Mouse (Mus musculus): ENCODE data around the gene Tbc1d17. TPM values are rescaled to one million over a fixed set of nuclear protein-coding genes. Genes with fewer than 3 reads are reported as not detected.
"Not testable (repeated sequence)": the region's sequence is repeated elsewhere in the genome, so short reads cannot be mapped to it uniquely, and the experiment has no call there.

Tbc1d17 gene
- 10 to 100 TPM; 51.0 to 72.6 TPM for total RNA-seq (2021)
- polyA plus RNA-seq (2012; rRNA removed): 180 and 223 TPM in 2 replicates
- long read RNA-seq, full-length matches to known transcripts: 81 of 99 reads
- long read RNA-seq, partial matches to known transcripts: 6 of 99 reads
- long read RNA-seq, other reads (novel, unspliced or antisense): 12 of 99 reads

GRCm38 (mm10) chr7:44848561-44849415 is at the start of gene Tbc1d17, which contains the start of gene Akt1s1:
Gene Tbc1d17, minus strand, starts transcription at chr7:44849079.
Gene Akt1s1, plus strand, starts transcription at chr7:44848991.
- peak; percentile 100 for DNase-seq

GRCm38 (mm10) chr7:44898607-44899006 is 49.7 kb upstream of the Tbc1d17 start:
- peak; percentile 79 for DNase-seq

- no peak for DNase-seq
Observed at GRCm38 (mm10) chr7:44896499-44896898, 47.6 kb upstream of the Tbc1d17 start.

- peak; percentile 93 for DNase-seq
Observed at GRCm38 (mm10) chr7:44895593-44896434, 46.9 kb upstream of the Tbc1d17 start, which contains the start of gene Fuz. Gene Fuz, plus strand, starts transcription at chr7:44896079.

GRCm38 (mm10) chr7:44895206-44895592 is 46.3 kb upstream of the Tbc1d17 start:
- no peak for DNase-seq

- DNase-seq: no peak
Observed at GRCm38 (mm10) chr7:44894175-44894574, 45.3 kb upstream of the Tbc1d17 start.

GRCm38 (mm10) chr7:44893197-44893596 is 44.3 kb upstream of the Tbc1d17 start:
- no peak for DNase-seq

- peak; percentile 92 for DNase-seq
Observed at GRCm38 (mm10) chr7:44892276-44892921, 43.5 kb upstream of the Tbc1d17 start, which contains the start of gene Med25. Gene Med25, minus strand, starts transcription at chr7:44892712.

GRCm38 (mm10) chr7:44891611-44892010 is 42.7 kb upstream of the Tbc1d17 start:
- no peak for DNase-seq

GRCm38 (mm10) chr7:44890737-44891136 is 41.9 kb upstream of the Tbc1d17 start:
- DNase-seq: no peak

GRCm38 (mm10) chr7:44890180-44890579 is 41.3 kb upstream of the Tbc1d17 start:
- DNase-seq: no peak

- DNase-seq: peak; percentile 75
Observed at GRCm38 (mm10) chr7:44888256-44889105, 39.6 kb upstream of the Tbc1d17 start.

- DNase-seq: no peak
Observed at GRCm38 (mm10) chr7:44886964-44887363, 38.1 kb upstream of the Tbc1d17 start.

- no peak for DNase-seq
Observed at GRCm38 (mm10) chr7:44884637-44885036, 35.8 kb upstream of the Tbc1d17 start.

- DNase-seq: peak; percentile 78
Observed at GRCm38 (mm10) chr7:44883036-44883435, 34.2 kb upstream of the Tbc1d17 start.

- DNase-seq: no peak
Observed at GRCm38 (mm10) chr7:44877833-44878232, 29.0 kb upstream of the Tbc1d17 start.

- not testable (repeated sequence) for DNase-seq
Observed at GRCm38 (mm10) chr7:44871774-44872173, 22.9 kb upstream of the Tbc1d17 start.

GRCm38 (mm10) chr7:44871181-44871580 is 22.3 kb upstream of the Tbc1d17 start:
- no peak for DNase-seq

- no peak for DNase-seq
Observed at GRCm38 (mm10) chr7:44870614-44871013, 21.7 kb upstream of the Tbc1d17 start.

- peak; percentile 95 for DNase-seq
Observed at GRCm38 (mm10) chr7:44869697-44870528, 21.0 kb upstream of the Tbc1d17 start, which contains the start of gene Ptov1. Gene Ptov1, minus strand, starts transcription at chr7:44869788.
